Mouse (Mus musculus): ENCODE measurements at regions not wholly inside any gene's neighbourhood (a gene's known extent, or its start where the extent isn't known, plus 50 kb on each side); places are given as distances from the start of the nearest gene placed in this dataset.

DNA sequence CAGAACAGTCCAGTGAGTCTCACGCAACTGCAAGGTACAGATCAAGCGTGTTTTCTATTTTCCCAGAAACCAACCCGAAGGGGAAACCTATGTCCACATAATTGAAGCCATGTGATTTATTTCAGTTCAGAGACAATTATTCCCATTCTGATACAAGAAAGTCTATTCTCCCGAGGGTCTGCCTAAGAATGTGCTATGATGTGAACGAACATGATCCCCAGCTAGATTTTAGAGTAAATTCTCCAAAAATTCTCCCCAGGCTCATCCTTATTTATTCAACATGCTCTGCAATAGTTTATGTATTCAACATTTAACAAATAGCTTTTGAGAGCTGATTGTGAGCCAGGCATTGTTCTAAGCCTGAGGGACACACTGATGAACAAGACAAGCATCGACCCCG, 277.9 kb upstream of the Cdh5 start:
- no peak for DNase-seq

DNA sequence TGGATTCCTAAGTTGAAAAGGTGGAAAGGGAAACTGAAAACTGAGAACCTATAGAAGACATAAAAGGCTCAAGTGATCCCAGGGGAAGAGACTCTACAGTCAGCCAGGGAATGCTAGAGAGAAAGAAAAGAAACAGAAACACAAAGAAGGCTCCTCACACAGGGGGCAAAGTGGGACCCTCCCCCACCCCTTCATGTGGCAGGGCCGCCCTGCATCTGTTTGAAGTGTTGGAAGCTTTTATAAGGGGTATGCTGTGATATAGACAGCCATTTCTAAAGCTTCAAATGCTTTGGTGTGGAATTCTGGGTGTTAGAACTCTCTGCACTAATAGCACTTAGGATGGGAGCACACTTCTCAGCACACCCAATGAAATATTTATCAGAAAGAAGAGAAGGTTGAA, 276.7 kb upstream of the Cdh5 start:
- DNase-seq = no peak

- DNase-seq = no peak
Measured at GRCm38 (mm10) chr8:103825289-103825688, 276.1 kb upstream of the Cdh5 start.

GRCm38 (mm10) chr8:103830416-103830815, 271.0 kb upstream of the Cdh5 start:
- DNase-seq = no peak

GRCm38 (mm10) chr8:103839990-103840389, 261.4 kb upstream of the Cdh5 start:
- no peak for DNase-seq

- DNase-seq = peak; percentile 10
Measured at GRCm38 (mm10) chr8:103845964-103846363, 255.5 kb upstream of the Cdh5 start.

- peak; percentile 31 for DNase-seq
Measured at GRCm38 (mm10) chr8:103846382-103846976, 254.9 kb upstream of the Cdh5 start.

DNA sequence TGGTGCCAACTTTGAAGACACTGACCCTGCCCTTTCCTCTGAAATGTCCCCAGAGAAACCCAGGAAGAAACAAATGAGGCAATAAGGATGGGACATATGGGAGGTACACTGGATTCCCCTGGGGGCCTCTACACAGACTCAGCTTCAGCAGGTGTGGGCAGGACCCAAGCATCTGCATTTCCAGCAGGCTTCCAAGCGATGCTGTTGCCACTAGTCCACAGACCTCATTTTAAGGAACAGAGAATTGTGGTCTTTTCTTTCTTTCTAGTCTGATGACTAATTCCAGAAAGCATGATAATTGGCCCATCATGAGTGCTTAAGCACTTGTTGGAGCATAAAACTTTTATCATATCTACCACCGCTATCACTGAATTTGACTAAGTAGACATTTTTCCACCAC, 251.6 kb upstream of the Cdh5 start:
- no peak for DNase-seq

GRCm38 (mm10) chr8:103851286-103851685, 250.1 kb upstream of the Cdh5 start:
- no peak for DNase-seq

DNA sequence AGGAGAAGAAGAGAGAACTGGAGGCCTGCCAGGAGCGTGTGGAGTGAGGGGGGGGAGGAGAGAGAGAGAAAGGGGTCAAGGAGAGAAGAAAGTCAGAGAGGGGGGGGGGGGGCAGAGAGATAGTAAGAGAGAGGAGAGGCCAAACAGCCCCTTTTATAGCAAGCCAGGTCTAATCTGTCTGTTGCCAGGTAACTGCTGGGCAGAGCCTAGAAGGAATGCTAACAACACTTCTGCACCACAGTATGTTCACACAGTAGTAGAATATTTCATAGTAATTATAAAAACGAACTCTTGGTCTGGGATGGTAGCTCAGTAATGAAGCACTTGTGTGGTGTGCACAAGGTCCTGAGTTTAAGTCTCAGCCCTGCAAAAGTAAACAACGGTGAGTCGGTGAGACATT, 248.4 kb upstream of the Cdh5 start:
- no peak for DNase-seq

- DNase-seq = no peak
Measured at GRCm38 (mm10) chr8:103855291-103855690, 246.1 kb upstream of the Cdh5 start.

DNA sequence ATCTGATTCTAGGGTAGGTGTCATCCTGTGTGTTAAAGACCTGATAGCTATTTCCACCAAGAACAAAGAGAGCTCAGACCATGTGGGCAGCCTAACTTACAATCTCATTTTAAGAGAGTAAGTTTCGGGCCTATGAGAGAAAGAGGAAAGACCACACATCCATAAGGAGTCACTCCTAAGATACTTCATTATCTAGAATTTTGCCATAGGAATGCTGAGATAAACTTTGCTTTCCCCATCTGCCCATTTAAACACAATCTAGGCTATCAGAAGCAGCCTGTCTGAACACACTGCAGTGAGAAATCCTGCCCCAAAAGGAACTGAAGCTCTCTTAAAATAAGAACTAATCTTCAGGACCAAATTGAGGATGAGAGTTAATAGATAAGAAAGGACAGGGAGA, 242.3 kb upstream of the Cdh5 start:
- DNase-seq = no peak

DNA sequence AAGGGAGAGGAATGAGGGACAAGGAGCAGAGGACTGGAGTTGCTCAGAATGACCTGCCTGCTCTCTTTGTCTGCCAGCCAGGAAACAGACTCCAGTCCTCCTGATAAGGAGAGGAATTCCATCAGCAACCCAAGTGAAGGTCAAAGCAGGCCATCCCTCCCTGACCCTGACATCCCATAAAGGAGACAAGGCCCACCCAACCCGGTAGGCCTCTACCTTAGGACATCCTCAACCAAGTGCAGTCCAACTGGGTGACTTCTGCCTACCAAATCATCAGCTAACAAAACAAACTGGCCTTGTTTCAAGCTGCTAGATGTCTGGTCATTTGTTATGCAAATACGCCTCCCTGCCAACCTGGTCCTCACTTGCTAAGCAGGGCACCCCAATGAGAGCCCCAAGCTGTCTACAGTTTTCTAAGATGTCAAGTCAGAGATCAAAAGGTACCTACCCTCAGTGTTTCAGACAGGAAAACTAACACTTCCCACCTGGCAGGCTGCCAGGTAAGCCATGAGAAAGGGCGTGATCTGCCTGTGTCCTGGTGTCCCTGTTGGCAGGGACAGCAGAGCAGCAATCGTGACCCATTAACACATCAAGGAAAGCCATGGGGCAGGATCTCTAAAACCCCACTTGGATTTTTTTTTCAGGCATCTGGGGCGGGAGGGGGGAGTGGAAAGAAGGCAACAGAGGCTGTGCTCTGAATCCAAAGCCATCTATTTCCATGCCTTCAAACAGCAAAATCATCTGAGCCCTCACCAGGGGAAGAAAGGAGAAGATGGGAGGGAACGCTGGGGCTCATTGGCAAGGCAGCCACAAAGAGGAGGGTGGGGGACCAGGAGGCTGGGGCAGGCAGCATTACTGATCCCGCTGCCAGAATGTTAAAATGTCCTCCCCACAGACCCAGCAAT, 227.6 kb upstream of the Cdh5 start:
- no peak for DNase-seq

- DNase-seq = no peak
Measured at GRCm38 (mm10) chr8:103874506-103874905, 226.9 kb upstream of the Cdh5 start.

DNA sequence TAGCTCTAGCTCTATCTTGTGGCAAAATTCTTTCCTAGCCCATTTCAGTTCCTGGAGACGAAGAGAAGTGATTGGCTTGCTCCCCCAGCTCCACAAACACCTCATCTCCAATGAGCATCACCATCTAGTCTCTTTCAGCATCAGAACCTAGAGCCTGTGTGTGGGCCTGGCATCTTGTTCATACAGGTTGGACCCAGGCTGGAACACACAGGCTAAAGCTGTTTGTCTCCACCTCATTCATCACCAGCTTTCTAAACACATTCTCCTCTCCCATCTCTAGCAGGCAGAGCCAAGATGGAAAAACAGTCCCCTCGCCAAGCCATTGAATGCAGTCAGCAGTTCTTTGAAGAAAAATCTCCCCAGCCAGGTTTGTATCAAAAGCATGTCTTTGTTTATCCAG, 221.9 kb upstream of the Cdh5 start:
- no peak for DNase-seq

DNA sequence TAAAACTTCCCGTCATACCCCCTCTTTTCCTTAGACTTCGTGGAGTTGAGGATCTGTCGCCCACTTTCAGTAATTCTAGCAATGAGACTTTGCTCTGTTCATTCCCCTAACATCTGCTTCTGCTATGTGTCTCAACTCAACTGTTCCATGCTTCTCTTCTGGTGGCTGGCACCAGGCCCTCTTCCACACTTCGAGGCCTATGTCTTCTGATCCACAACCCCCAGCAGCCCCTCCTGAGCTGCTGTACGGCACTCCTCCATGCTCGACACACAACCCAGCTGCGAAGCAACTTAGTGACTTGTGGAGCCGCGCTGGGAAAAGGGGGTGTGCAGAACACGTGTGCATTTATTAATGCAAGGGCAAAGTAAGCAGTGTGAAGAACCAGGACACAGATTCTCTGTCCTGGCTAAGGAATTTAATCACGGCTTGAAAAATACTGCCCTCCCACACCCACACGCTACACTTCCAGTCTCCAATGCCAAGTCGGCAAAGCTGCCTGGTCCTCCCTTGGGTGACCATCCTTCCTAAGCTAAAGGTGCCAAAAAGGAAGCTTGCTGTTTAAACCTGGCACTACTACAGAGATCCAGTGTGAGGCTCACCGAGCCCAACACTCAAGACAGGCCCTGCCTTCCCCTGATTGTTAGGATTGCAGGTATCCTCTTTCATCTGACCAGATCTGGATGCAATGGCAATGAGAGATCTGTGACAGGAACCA, 220.8 kb upstream of the Cdh5 start:
- DNase-seq = no peak

DNA sequence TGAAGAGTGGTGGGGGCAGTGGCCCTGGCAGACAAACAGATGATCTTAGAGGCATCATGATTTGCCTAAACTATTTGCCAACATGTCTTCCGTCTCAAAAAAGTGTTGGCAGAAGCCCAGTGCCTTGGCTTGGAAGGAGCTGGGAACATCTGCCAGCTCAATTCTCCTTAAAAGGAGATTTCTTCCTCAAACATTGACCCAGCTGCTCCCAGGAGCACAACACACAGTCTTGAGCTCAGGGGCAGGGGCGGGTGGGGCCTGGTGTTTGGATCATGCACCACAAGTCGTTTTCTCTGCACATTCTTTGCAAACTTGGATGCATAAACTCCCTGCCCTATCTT, 220.3 kb upstream of the Cdh5 start:
- DNase-seq = peak; percentile 15

GRCm38 (mm10) chr8:103884873-103885780, 216.3 kb upstream of the Cdh5 start:
- DNase-seq = no peak

DNA sequence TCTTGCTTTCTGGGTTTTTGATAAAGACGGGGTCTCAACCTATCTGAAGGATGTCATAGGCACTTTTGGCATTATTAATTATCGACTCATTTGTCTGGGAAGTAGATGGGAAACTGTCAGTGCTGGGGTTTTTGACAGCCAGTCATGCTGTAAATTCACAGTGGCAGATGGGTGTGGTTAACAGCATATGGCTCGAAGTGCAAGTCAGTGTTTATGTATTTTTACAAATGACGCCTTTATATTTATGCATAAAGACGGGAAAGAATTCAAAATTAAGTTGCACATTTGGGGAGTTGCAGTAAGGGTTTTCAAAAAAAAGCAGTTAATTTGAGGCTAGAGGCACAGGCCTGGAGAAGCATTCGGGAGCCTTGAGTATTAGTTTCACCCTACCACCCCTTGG, 206.8 kb upstream of the Cdh5 start:
- no peak for DNase-seq

DNA sequence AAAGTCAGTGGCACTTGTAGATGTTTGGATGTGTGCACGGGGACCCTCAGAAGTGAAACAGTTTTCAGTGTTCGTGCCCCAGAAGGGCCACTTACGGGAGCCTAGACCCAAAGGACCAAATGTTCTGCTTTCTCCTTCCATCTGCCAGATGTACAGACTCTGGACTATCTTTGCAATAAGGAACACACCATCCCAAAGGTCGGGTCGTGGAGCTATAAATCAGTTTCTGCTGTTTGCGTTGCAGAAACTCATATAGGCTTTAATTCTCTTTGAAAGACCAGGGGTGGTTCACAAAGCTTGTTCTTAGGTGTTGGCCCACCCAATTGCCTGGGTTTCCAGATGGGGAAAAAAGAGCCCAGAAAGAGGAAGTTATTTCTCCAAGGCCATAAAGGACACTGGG, 206.3 kb upstream of the Cdh5 start:
- no peak for DNase-seq

DNA sequence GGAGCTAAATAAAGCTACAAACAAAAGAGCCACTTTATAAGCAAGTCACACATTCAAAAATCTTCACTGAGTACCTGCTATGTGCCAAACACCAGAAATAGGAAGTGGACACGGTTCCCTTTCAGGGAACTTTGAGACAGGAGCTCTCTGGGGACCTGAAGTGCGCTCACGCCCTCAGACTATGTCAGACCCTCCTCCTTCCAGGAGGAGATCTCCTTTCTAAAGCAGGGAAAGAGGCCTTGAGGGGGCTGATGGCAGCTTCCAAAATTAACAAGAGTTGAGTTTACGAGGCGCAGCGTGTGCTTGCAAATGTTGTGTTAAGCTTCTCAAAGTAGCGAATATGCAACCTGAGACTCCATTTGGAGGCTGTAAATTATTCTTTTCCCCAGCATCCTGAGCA, 204.0 kb upstream of the Cdh5 start:
- no peak for DNase-seq

- DNase-seq = no peak
Measured at GRCm38 (mm10) chr8:103902516-103902915, 198.9 kb upstream of the Cdh5 start.

DNA sequence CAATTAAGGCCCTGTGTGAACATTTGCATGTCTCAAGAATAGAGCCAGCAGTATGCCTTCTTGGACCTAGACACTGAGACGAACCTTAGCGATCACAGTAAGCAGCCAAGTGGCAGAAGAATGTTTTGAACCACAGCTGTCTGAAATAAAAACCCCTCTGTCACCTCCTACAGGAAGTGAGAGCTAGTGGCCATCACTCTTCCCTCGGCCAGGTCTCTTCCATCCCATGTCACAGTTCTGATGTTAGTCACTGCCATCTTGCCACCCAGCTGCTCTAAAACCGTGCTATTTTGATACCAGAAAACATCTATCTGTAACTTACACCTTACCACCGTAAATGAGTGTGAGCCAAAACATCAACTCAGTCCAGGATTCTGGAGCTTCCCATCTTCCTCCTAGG, 197.8 kb upstream of the Cdh5 start:
- DNase-seq = no peak
